Mouse (Mus musculus) heart, postnatal 4 days (tissue): ENCODE measurements around the gene Gatc. TPM values are rescaled to one million over a fixed set of nuclear protein-coding genes. Genes with fewer than 3 reads are reported as not detected.
"Not testable (repeated sequence)": the region's sequence is repeated elsewhere in the genome, so short reads cannot be mapped to it uniquely, and the experiment has no call there.

ENCODE experiments used
- DNase-seq: peaks from one replicate; pipeline ENCODE4 v3.0.0; 2021
- total RNA-seq, 2 experiments: library from RNA; stranded (reverse); gene quantifications; 2 replicates each; pipeline ENCODE4 v1.2.3; 2021

Gene Gatc
- 10 to 100 TPM; 17.3 to 19.3 TPM for total RNA-seq

DNA sequence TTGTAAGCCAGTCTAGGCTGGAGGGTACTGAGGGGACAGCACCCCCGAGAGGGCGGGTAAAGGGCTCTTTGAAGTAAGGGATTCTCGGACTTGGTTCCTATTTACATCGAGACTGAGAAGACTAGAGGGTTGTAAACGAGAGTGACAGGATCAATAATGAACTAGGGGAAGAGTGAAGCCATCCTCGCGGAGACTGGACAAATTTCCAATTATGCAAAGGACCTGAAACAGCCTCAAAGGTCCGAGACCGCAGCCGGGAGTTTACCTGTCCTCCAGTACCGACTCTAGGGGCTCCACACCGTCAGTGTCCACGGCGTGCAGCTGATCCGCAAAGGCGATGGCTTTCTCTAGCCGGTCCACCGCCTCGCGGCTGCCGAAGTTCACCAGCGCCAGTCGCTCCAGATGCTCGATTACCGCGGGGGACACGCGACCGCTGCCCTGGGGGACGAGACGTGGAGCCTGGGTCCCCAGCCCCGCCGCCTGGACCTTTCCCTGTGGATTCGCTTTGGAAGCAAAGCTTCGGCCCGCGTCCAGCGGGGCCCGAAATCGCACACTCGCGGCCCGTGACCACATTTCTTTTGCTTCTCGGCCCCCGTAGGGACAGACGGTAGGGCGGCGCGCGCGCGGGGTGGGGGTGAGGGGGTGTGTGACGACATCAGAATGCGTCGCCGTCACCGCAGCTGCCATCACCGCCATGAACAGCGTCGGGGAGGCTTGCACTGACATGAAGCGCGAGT is at the start of gene Gatc, which contains the start of gene Triap1:
Gene Gatc, minus strand, starts transcription at position 602 of the 737 bp plus-strand sequence.
Gene Triap1, plus strand, starts transcription at position 649 of the 737 bp plus-strand sequence.
- DNase-seq: peak; percentile 92

DNA sequence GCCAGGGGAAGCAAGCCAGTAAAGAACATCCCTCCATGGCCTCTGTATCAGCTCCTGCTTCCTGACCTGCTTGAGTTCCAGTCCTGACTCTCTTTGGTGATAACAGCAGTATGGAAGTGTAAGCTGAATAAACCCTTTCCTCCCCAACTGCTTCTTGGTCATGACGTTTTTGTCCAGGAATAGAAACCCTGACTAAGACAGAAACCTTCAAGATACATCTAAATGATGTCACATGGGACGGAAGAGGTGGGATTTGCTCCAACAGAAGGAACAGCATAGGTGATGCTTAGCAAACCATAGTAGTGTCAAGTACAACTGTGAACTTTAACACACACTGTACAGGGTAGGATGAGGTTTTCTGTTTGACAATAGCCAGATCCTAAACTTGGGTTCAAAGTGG is 37.9 kb upstream of the Gatc start:
- not testable (repeated sequence) for DNase-seq

DNA sequence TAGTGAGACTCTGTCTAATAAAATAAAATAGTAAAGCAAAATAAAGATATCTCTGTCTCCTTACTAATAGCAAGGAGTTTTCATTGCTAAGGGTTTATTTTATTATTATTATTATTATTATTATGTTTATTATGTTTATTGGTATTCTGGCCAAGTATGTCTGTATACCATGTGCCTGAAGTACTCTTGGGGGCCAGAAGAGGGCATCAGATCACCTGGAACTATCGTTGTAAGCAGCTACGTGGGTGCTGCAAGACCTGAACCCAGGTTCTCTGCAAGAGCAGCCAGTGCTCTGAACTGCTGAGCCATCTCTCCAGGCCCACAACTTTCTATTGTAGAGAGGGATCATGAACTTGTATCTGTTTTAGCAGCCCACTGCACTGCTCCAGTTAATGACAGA is 34.5 kb upstream of the Gatc start:
- no peak for DNase-seq

DNA sequence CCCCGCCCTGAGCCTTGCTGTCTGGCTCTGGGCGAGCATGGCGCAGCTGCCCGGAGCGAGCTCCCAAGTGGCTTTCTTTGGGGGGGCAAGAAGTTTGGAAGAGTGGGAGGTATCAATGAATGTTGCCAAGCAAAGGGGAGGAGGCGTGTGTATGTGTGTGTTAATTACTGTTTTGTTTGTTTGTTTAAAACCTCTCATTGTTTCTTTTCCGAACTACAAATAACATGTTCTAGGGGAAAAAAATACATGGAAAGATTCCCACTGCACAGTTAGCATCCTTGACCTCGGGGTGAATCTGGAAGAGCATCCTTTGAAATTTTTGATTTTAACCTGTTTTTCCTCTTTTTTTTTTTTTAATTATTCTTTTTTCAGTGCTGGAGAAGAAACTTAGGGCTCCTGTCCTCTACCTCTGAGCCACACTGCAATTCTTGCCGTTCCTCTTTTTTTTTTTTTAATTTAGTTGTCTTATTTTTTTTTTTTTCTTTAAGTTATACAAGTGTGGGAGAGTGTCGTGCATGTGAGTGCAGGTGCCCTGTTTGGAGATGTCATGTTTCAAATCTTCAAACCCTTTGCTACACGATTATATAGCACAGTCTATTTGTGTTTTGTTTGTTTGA is 33.3 kb upstream of the Gatc start:
- DNase-seq: no peak

DNA sequence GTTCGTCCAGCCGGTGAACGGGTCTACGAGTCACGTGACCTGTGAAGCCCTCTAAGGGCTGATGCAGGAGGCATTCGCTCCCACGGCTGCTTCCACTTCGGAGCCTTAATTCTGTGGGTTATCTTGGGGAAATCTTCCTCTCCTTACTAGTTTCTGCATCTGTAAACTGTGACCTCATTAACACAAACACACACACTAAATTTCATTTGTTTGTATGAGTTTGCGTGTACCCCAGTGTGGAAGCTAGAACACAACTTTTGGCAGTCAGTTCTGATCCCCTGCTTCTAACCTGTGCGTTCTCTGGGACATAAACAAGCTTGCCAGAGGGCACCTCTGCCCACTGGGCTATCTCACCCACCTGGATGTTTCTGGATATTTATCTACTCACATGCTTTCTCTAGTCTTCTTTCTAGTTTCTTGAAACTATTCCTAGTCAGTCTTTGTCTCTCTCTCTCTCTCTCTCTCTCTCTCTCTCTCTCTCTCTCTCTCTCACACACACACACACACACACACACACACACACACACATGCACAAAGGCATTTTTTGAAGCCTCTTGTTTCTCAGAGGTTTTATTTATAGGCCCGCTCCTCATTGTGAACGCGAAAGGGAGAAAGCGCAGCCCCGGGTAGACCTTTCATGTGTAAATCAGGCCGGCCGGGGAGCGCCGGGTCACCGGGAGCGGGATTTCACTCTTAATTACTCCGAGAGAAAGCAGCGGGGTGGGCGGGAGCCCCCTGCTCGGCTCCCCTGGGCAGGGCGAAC is 32.6 kb upstream of the Gatc start:
- DNase-seq: no peak

DNA sequence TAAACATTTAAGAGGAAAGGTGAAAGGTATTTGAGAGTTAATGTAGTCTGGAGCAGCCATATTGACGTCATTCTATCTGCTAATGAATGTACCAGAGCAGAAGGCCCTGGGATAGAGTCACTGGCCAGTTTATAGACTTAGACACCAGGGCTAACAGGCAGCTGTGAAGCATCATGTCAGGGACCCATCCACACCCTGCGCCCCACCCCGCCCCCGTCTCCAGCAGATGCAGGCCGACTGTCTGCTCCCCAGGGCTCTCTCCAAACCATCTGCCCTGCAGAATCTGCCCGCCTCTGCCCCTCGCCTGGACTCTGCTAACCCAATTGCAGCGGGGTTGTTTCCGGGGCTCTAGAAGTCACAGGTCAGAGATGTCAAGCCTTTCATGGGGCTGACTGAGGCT is 30.8 kb upstream of the Gatc start:
- no peak for DNase-seq

DNA sequence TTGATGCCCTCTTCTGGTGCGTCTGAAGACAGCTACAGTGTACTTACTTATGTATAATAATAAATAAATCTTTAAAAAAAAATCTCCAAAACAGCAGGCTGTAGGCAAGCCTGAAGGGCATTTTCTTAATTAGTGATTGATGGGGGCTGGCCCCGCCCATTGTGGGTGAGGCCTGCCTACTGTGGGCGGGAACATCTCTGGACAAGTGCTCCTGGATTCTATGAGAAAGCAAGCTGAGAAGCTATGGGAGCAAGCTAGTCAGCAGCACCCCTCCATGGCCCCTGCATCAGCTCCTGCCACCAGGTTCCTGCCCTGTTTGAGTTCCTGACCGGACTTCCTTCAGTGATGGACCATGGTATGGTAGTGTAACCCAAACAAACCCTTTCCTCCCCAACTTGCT is 23.8 kb upstream of the Gatc start:
- no peak for DNase-seq

DNA sequence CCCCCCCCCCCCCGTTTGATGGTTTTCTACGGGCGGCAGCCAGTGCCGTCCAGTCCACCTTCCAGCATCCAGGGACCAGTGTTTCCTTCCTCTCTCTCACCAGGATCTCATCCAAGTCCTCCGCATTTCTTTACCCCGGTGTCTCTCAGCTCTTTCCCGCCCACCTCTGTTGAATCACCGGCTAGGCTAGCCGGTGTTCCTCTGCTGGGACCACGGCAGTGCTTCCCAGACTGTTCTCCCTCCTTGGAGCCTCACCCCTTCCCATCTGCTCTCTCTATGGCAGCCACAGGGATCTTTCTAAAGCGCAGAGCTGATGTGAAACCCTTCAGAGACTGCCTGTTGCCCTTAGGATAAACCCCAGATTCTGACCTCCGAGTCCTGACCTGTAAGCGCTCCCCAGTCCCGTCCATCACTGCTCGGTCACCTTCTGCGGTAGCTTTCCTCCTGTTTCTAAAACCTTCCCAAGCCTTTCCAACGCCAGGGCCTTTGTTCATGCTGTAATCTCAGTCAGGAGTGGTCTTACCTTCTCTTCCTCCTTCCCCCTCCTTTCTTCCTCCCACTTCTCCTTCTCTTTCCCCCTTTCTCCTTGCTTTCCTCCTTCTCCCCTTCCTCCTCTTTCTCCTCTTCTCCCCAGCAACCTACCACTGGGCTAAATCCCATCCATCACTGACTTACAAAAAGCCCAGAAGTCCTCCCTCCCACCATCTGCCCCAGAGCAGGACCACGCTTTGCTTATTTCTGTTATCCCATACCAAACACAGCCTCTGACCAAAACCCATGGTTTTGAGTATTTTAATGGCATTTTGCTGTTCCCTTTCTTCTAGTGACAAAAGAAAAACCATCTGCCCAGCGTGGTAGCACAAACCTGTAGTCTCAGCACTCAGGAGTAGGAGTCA is 22.1 kb upstream of the Gatc start:
- DNase-seq: no peak

DNA sequence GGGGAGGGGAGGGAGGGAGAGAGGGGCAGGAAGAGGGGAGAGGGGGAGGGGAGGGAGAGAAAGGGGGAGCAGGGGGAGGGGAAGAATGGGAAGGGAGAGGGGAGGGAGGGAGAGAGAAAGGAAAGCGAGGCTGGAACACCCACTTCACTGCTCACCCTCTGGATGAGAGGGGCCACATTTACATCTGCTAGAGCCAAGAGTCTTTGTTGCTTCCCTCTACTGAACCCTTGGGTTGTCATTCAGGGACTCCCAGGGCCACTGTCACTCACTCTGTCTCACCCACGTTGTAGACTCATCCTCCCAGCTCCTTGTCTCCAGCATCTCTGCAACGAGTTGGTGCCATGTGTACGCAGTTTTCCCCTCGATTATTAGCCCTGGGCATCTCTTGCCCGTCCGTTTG is 21.2 kb upstream of the Gatc start:
- no peak for DNase-seq

DNA sequence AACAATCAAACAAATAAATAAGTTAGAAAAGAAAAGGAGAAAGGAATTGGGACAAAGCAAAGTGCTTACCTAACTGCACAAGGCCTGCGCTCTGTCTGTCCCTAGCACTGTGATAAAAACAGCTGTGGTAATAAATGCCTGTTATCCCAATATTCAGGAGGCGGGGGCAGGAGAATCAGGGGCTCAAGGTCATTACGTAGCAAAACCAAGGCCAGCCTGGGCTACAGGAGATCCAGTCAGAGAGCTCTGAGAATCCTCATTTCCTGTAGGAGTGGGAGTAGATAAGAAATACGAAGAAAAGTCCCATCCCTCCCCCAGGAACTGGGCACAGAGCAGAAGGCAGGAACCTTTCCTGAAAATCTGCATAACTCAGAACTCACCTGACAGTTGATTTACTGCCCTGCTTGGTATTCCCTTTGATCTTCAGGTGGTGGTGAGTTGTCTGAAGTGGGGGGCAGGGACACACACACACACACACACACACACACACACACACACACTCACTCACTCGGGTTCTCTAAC is 18.9 kb upstream of the Gatc start:
- no peak for DNase-seq

DNA sequence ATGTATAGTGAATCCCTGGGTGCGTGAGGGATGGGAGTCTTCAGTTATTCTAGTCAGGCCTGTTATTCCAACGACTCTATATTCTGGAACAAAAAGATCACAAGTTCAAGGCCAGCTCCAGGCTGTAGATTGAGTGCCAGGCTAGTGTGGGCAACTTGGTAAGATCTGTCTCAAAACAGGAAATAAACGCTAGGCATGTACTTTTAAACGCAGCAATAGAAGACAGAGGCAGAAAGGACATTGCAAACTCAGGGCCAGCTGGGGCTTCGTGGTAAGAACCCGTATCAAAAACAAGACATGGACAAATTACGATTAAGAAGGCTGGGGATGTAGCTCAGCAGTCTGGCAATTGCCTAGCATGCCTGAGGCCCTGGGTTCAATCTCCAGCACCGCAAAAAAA is 18.5 kb upstream of the Gatc start:
- DNase-seq: no peak

DNA sequence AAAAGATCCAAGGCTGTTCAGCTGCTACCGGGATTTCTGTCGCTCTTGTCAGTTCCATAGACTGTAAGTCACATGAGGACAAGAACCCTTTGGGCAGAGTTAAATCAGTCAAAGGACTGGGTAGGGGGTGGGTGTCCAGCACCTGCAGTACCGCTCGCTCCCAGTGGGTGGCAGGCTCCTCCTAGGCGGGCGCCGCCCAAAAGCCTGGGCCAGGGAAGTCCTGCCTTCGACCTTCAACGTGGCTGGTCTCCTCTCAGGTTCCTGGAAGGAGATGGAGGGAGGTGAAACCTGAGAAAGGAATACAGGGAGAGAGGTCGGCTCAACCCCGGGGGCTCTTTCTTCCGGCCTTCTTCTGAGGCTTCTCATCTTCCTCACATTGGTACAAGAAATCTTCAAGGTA is 17.9 kb upstream of the Gatc start:
- DNase-seq: peak; percentile 95

DNA sequence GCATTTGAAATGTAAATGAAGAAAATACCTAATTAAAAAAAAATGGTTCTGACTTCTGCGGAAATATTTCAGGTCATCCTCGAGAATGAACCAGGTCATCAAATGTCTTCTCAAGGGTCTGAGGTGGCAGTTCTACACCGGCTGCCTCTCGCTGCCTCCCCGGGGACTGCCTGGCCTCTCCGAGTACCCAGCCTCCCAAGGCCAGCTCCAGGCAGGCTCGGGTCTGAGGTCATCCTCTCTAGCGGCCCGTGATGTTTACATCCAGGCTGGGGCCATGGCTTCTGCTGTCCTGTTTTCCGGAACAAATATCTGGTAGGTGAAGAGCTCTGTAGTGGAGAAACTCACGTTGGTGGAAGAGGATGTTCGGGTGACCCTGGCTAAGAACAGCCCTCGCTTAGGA is 14.1 kb upstream of the Gatc start:
- no peak for DNase-seq

DNA sequence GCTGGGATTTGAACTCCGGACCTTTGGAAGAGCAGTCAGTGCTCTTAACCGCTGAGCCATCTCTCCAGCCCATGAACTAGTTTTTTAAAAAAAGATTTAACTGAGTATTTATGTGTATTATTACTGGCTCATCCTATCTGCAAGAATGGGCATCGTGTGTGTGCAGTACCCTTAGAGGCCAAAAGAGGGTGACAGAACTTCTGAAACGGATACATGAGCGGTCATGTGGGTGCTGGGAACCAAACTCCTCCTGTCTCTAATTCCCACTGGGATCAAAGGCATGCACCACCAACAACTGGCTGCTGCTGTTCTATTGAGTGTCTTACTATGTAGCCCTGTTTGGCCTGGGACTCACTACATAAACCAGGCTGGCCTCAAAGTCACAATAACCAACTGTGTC is 10.4 kb upstream of the Gatc start:
- DNase-seq: no peak

DNA sequence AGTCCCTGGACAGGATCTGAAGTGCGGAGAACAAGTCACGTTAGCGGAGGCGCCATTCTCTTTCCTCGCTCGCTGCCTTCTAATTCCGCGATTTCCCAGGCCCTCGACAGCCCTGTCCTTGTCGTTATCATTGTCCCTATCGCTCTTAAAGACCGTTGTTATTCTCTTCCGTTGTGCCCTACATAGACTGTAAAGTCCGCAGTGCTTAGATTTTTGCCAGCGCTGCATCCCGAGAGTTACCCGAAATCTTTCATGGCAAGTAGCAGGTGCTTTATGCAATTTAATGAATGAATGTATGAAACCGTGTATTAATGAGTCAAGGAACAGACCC is 8.2 kb upstream of the Gatc start:
- no peak for DNase-seq

DNA sequence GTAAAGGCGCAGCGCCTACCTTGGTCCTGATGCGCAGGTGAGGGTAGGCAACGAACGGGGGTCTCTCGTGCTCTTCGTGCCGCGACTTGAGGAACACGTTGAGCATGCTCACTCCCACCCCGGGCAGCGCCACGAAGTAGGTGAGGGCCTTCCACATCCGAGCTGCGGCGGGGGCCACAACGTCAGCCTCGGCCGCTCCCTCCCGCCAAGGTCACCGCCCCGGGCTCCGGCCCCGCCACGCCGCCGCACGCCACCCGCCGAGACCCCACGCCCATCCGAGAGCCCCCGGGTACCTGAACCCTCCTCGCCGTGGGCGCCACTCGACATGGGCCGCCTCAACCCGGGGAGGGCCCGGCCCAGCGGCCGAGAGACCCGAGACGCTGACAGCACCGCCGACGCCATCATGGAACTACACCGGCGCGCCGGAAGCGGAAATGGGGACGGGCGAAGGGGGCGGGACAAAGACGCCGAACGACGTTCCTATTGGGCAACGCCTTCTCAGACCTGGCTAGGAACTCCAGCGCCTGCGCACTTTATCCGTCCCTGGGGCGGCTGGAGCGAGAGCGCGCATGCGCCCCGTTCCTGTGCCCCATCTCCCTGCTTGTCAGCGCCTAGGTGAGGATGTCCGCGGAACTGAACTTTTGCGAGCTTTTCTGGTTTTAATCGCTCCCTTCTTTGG is 7.7 kb upstream of the Gatc start, which contains the start of gene Cox6a1:
Gene Cox6a1, minus strand, starts transcription at position 436 of the 679 bp plus-strand sequence.
- peak; percentile 99 for DNase-seq

DNA sequence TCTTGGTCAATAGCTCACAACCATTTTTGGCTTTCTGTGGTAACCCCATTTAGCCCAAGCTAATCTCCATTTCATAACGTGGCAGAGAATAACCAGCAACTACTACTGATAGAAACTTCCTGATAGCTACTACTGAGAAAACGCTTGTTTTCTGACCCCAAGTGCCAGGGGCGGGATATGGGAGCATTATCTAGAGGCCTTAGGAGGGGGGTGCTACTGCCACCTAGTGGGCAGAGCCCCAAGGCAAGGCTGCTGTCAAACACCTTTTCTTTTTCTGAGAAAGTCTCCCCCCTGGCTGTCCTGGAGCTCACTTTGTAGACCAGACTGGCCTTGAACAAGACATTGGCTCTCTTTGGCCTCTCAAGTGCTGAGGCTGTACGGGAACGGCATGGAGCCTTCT is 6.6 kb upstream of the Gatc start:
- peak; percentile 89 for DNase-seq

DNA sequence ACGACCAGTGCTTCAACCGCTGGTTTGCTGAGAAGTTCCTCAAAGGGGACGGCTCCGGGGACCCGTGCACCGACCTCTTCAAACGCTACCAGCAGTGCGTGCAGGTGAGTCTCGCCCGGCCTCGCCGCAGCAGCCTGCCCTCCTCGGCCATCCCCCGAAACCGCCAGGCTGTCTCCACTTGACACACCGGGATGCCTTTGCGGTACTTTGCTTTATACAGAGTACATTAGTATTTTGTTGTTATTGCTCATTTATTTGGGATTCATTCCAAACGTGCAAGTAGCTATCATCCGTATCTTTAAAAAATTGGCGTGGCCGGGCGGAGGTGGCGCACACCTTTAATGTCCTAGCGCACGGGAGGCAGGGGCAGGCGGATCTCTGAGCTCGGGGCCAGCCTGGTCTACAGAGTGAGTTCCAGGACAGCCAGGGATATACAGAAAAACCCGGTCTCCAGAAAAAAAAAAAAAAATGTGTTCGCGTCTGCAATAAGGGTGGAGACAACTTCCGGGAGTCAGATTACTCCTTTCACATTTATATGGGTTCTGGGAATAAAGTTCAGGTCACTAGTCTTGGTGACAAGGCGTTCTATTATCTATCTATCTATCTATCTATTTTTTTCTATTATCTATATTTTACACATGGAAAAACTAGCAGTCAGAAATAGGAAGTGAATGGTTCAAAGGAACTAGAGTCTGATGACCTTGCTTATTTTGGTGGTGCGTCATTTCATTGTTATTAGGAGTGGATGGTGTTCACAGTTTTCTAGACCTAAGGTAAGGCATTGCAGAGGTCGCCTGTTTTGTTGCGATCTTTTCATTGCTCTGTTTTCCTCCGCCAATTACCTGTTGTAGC is 562 bp upstream of the Gatc start:
- DNase-seq: no peak

DNA sequence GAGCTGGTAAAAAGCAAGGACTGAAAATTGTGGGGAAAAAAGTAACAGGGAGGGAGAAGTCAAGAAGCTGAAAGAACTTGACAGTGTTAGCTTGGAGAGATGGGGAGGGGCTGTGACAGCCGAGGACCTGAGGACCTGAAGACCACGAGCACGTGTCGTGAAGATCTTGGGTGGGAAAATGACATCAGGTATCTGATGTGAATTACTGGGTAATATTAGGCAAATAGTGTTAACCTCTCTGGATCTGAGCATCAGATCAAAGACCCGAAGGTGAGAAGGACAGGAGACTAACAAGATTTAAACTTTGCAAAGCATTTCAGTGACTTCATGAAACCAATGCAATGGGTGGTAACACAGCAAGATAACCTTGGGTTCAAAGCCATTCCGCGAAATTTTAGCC is 971 bp downstream of the Gatc start:
- DNase-seq: no peak

DNA sequence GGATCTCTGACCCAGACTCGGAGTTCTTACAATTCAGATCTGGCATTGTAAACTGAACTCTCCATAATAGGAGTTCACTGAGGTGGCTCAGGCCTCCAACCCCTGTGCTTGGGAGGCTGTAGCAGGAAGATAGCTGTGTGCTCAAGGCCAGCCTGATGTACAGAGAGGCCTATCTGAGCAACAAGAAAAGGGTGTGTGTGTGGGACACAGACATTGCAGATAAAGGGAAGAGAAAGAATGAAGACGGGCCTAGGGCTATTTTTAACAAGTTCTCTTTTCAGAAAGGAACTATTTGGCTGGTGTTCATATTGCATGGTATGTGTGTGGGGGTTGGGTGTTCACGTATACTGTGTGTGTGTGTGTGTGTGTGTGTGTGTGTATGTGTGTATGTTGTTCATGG is 7.4 kb downstream of the Gatc start:
- no peak for DNase-seq

DNA sequence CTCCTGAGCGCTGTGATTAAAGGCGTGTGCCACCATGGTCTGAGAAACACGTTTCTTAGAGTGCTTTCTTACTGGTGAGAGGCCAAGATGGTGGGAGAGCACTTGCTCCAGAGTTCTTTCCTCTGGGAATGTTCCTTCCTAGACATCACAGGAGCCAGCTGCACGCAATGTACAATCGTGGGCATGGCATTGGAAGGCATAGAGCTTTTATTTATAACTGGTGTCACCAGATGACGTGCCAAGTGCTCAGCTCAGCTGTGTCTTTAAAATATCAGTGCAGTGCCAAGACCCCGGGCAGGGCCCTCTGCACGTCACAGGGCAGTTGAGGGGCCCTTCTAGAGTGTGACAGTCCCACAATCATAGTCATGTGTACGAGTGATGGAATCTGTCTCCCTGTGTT is 10.0 kb downstream of the Gatc start:
- peak; percentile 38 for DNase-seq
